Mouse (Mus musculus): Measurements from ENCODE around the gene Abr.

GRCm38 (mm10) chr11:76467073-76467472, 155.0 kb downstream of the Abr start:
- TF ChIP-seq CTCF (IDR thresholded peaks at IDR 0.05; ENCODE audit: extremely low read depth, insufficient read depth, low read length) = no peak
- TF ChIP-seq POLR2A (IDR thresholded peaks at IDR 0.05; ENCODE audit: extremely low read depth, insufficient read depth, low read length) = no peak

Data from cortical plate, adult 2 months (tissue).